ENCODE assay signal across 14 mouse cellular contexts in the genomic region with DNA sequence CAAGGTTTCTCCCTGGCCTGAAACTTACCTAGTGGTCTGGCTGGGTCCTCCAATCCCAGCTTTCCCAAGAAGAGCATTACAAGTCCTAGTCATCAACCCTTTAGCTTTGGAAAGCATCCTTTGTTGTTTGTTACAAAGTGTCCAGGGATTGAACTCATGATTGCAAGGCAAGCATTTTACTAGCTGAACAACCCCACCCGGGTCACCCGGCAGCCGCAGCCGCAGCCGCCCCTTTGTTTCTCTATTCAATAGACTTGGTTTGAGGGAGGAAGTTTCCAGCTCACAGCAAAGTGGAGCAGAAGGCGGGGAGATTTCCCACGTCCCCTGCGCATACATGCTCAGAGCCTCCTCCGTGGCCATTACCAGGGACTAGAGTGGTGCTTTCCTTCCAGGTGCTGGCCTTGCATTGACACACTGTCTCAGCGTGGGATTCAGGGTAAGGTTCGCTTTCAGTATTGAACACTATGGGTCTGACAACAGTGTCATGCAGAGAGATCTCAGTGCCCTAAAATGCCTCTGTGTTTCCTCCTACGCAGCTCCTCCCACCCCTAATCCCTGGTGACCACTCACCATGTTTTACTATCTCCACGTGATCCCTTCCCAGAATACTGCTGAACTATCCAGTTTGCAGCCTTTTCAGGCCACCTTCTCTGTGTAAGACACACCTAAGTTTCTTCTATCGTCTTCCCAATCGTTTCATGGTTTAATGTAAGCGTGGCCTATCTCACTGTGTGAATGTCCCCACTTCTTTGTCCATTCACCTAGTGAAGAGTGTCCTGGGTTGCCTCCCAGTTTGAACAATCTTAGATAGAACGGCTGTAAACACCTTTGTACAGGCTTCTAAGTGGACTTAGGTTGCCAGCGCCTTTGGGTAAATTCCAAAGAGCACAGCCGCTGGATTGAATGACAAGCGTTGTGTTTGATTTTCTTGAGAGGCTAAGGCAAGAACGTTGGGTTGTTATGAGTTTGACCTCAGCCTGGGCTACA.
"Had no signal": no experiment of that assay in that cellular context is flagged by ENCODE, and none has a peak within 500 bp of the region (broad histone marks: within the 10 kb centered on the region; RNA-seq: fewer than 3 reads in every experiment).

No protein-coding gene starts in this region.

- H3K27ac ChIP-seq: kidney, postnatal 0 days; limb, embryonic 15.5 days; liver, embryonic 12.5 days; midbrain, embryonic 10.5 days; neural tube, embryonic 12.5 days had no signal

- ATAC-seq: liver, embryonic 12.5 days had no signal

- DNase-seq: kidney, postnatal 36 days; layer of hippocampus, adult 9-11 months; layer of hippocampus, postnatal 36 days; lung, embryonic 14.5 days; lung, postnatal 10 days; lung, postnatal 4 days; midbrain, embryonic 14.5 days; thymus, postnatal 4 days had no signal

- H3K4me1 ChIP-seq: limb, embryonic 15.5 days; liver, embryonic 12.5 days; neural tube, embryonic 12.5 days had no signal

- H3K27me3 ChIP-seq: liver, embryonic 12.5 days; neural tube, embryonic 12.5 days had no signal

- H3K9ac ChIP-seq: limb, embryonic 15.5 days; liver, embryonic 12.5 days; lung, embryonic 14.5 days; neural tube, embryonic 12.5 days had no signal

- H3K9me3 ChIP-seq: limb, embryonic 15.5 days; liver, embryonic 12.5 days; midbrain, embryonic 10.5 days; neural tube, embryonic 12.5 days had no signal

- H3K4me2 ChIP-seq: limb, embryonic 15.5 days; liver, embryonic 12.5 days; lung, embryonic 14.5 days; neural tube, embryonic 12.5 days had no signal

- H3K4me3 ChIP-seq: limb, embryonic 15.5 days; liver, embryonic 12.5 days; midbrain, embryonic 10.5 days; myocyte; neural tube, embryonic 12.5 days had no signal

- H3K36me3 ChIP-seq: limb, embryonic 15.5 days; liver, embryonic 12.5 days; midbrain, embryonic 10.5 days; neural tube, embryonic 12.5 days had no signal
